Mouse (Mus musculus): ENCODE measurements around the gene Chrm3. TPM values are rescaled to one million over a fixed set of nuclear protein-coding genes. Genes with fewer than 3 reads are reported as not detected.

Gene Chrm3
- polyA plus RNA-seq, 1 experiment: 0.61 TPM

GRCm38 (mm10) chr13:10023112-10023511, 337.5 kb downstream of the Chrm3 start:
- no peak overlapping the region for H3K27ac ChIP-seq (ENCODE audit: insufficient read depth, low read length)
- H3K4me3 ChIP-seq (ENCODE audit: insufficient read depth, low read length): no peak overlapping the region
- TF ChIP-seq POLR2A (IDR thresholded peaks at IDR 0.05; ENCODE audit: low read depth, low read length) (no peak), CTCF (IDR thresholded peaks at IDR 0.05; ENCODE audit: borderline replicate concordance, insufficient read depth, low read length) (no peak)

GRCm38 (mm10) chr13:10019252-10019651, 341.4 kb downstream of the Chrm3 start:
- Histone ChIP-seq H3K4me1 (ENCODE audit: control insufficient read depth, insufficient read depth, low read length) (no peaks in the 10 kb centered on the region), H3K4me3 (ENCODE audit: insufficient read depth, low read length) (no peak overlapping the region), H3K27ac (ENCODE audit: insufficient read depth, low read length) (no peak overlapping the region)
- TF ChIP-seq POLR2A (IDR thresholded peaks at IDR 0.05; ENCODE audit: low read depth, low read length) (no peak), CTCF (IDR thresholded peaks at IDR 0.05; ENCODE audit: borderline replicate concordance, insufficient read depth, low read length) (no peak)

More at GRCm38 (mm10) chr13:10023112-10023511, 337.5 kb downstream of the Chrm3 start:
- H3K4me1 ChIP-seq (ENCODE audit: control insufficient read depth, insufficient read depth, low read length): no peaks in the 10 kb centered on the region

- TF ChIP-seq CTCF (IDR thresholded peaks at IDR 0.05; ENCODE audit: borderline replicate concordance, insufficient read depth, low read length): no peak
- TF ChIP-seq POLR2A (IDR thresholded peaks at IDR 0.05; ENCODE audit: low read depth, low read length): no peak
- no peak overlapping the region for H3K27ac ChIP-seq (ENCODE audit: insufficient read depth, low read length)
- H3K4me3 ChIP-seq (ENCODE audit: insufficient read depth, low read length): no peak overlapping the region
- no peaks in the 10 kb centered on the region for H3K4me1 ChIP-seq (ENCODE audit: control insufficient read depth, insufficient read depth, low read length)
These were observed 357.7 kb downstream of the Chrm3 start for GRCm38 (mm10) chr13:10002916-10003315.

GRCm38 (mm10) chr13:9997664-9998328, 362.9 kb downstream of the Chrm3 start:
- no peak for TF ChIP-seq CTCF (IDR thresholded peaks at IDR 0.05; ENCODE audit: borderline replicate concordance, insufficient read depth, low read length)
- Histone ChIP-seq H3K4me1 (ENCODE audit: control insufficient read depth, insufficient read depth, low read length) (no peaks in the 10 kb centered on the region), H3K27ac (ENCODE audit: insufficient read depth, low read length) (no peak overlapping the region), H3K4me3 (ENCODE audit: insufficient read depth, low read length) (no peak overlapping the region)

GRCm38 (mm10) chr13:9995852-9996251, 364.8 kb downstream of the Chrm3 start:
- no peak overlapping the region for H3K4me3 ChIP-seq (ENCODE audit: insufficient read depth, low read length)
- H3K27ac ChIP-seq (ENCODE audit: insufficient read depth, low read length): no peak overlapping the region
- TF ChIP-seq POLR2A (IDR thresholded peaks at IDR 0.05; ENCODE audit: low read depth, low read length) (no peak), CTCF (IDR thresholded peaks at IDR 0.05; ENCODE audit: borderline replicate concordance, insufficient read depth, low read length) (no peak)
- no peaks in the 10 kb centered on the region for H3K4me1 ChIP-seq (ENCODE audit: control insufficient read depth, insufficient read depth, low read length)

GRCm38 (mm10) chr13:9993571-9993970, 367.1 kb downstream of the Chrm3 start:
- no peak overlapping the region for H3K27ac ChIP-seq (ENCODE audit: insufficient read depth, low read length)
- no peaks in the 10 kb centered on the region for H3K4me1 ChIP-seq (ENCODE audit: control insufficient read depth, insufficient read depth, low read length)
- TF ChIP-seq POLR2A (IDR thresholded peaks at IDR 0.05; ENCODE audit: low read depth, low read length): no peak
- no peak for TF ChIP-seq CTCF (IDR thresholded peaks at IDR 0.05; ENCODE audit: borderline replicate concordance, insufficient read depth, low read length)
- no peak overlapping the region for H3K4me3 ChIP-seq (ENCODE audit: insufficient read depth, low read length)

- Histone ChIP-seq H3K4me3 (ENCODE audit: insufficient read depth, low read length) (no peak overlapping the region), H3K27ac (ENCODE audit: insufficient read depth, low read length) (no peak overlapping the region), H3K4me1 (ENCODE audit: control insufficient read depth, insufficient read depth, low read length) (no peaks in the 10 kb centered on the region)
- no peak for TF ChIP-seq CTCF (IDR thresholded peaks at IDR 0.05; ENCODE audit: borderline replicate concordance, insufficient read depth, low read length)
- TF ChIP-seq POLR2A (IDR thresholded peaks at IDR 0.05; ENCODE audit: low read depth, low read length): no peak
These were observed 368.0 kb downstream of the Chrm3 start for GRCm38 (mm10) chr13:9992640-9993039.

GRCm38 (mm10) chr13:9985648-9986047, 375.0 kb downstream of the Chrm3 start:
- H3K27ac ChIP-seq (ENCODE audit: insufficient read depth, low read length): no peak overlapping the region
- no peak overlapping the region for H3K4me3 ChIP-seq (ENCODE audit: insufficient read depth, low read length)
- peaks cover 11% of the 10 kb centered on the region; the same call in 1 of the 2 replicates for H3K4me1 ChIP-seq (ENCODE audit: control insufficient read depth, insufficient read depth, low read length)
- TF ChIP-seq CTCF (IDR thresholded peaks at IDR 0.05; ENCODE audit: borderline replicate concordance, insufficient read depth, low read length) (no peak), POLR2A (IDR thresholded peaks at IDR 0.05; ENCODE audit: low read depth, low read length) (no peak)

- Histone ChIP-seq H3K4me3 (ENCODE audit: insufficient read depth, low read length) (no peak overlapping the region), H3K4me1 (ENCODE audit: control insufficient read depth, insufficient read depth, low read length) (peaks cover 11% of the 10 kb centered on the region; the same call in 1 of the 2 replicates), H3K27ac (ENCODE audit: insufficient read depth, low read length) (no peak overlapping the region)
- TF ChIP-seq POLR2A (IDR thresholded peaks at IDR 0.05; ENCODE audit: low read depth, low read length): no peak
- TF ChIP-seq CTCF (IDR thresholded peaks at IDR 0.05; ENCODE audit: borderline replicate concordance, insufficient read depth, low read length): no peak
These were observed 377.4 kb downstream of the Chrm3 start for GRCm38 (mm10) chr13:9983293-9983692.

- H3K4me3 ChIP-seq (ENCODE audit: insufficient read depth, low read length): no peak overlapping the region
- H3K4me1 ChIP-seq (ENCODE audit: control insufficient read depth, insufficient read depth, low read length): no peaks in the 10 kb centered on the region
- H3K27ac ChIP-seq (ENCODE audit: insufficient read depth, low read length): no peak overlapping the region
- TF ChIP-seq POLR2A (IDR thresholded peaks at IDR 0.05; ENCODE audit: low read depth, low read length) (no peak), CTCF (IDR thresholded peaks at IDR 0.05; ENCODE audit: borderline replicate concordance, insufficient read depth, low read length) (no peak)
These were observed 382.9 kb downstream of the Chrm3 start for GRCm38 (mm10) chr13:9977699-9978098.

All from embryonic fibroblast, embryonic 13.5 days (primary cell).